Mouse (Mus musculus) liver, adult (tissue): Measurements from ENCODE around the gene Olfr1411.

ENCODE experiments used
- GATA4 ChIP-seq: IDR thresholded peaks from 2 replicates; pipeline ENCODE4 v1.6.1; 2014; ENCODE audit warnings: mild to moderate bottlenecking, low read length; ENCODE audit not compliant: insufficient replicate concordance

The Olfr1411 gene

DNA sequence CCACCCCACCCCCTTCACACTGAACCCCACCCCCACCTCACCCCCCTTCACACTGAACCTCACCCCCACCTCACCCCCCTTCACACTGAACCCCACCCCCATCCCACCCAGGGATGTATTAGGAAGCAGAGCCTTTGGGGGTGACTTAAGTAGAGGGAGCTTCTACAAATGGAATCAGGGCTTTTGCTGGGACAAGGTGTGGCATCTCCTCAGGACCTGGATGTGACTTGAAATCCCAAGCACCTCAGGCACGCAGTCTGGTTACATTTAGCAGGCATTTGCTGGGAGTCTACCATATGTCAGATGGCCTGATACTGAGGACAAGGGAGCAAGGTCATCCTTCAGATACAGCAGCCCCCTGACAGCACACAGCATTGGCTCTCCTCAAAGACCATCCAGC is 40.4 kb downstream of the Olfr1411 start:
- TF ChIP-seq GATA4, result no peak

DNA sequence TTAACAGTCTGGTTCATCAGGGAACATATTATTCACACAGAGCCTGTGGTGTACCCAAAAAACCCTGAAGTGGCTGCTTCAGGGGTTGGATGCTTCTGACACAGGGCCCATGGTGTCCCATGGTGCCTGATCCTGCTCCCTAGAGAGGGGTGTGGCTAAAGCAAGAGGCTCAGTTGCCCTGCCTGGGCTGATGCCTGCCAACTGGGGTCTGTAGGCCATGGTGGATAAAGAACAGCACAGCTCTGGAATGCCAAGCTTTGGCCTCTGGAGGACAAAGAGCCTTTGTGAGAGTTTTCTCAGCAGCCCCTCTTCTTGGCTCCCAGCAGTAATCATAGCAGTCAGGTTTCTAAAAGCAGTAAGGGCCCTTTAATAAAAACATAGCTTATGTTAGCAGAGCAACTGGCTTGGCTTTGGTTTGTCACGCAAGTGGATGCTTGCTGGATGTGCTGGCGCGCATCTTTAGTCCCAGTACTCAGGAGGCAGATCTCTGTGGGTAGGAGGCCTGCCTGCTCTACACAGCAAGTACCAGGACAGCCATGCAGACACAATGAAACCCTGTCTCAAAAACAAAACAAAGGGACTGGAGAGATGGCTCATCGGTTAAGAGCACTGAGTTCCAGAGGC is 40.9 kb downstream of the Olfr1411 start:
- TF ChIP-seq GATA4, result no peak

DNA sequence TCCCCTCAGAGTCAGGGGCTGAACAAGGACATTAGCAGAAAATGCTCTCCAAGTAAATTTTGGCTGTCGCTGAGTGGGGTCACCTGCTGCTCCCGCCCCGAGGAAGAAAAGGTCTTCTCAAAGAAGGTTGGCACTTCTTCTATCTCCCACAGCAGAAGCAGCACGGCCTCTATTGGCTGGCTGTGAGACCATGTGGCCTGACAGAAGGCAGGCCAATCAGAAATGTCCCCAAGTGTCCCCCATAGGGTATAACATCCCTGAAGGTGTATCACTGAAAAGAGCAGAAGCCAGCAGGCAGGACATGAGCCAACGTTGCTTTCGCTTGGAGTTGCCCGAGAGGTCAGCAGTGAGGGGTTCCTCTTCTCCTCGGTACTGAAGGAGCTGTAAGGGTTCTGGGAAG is 41.8 kb downstream of the Olfr1411 start:
- no peak for TF ChIP-seq GATA4

DNA sequence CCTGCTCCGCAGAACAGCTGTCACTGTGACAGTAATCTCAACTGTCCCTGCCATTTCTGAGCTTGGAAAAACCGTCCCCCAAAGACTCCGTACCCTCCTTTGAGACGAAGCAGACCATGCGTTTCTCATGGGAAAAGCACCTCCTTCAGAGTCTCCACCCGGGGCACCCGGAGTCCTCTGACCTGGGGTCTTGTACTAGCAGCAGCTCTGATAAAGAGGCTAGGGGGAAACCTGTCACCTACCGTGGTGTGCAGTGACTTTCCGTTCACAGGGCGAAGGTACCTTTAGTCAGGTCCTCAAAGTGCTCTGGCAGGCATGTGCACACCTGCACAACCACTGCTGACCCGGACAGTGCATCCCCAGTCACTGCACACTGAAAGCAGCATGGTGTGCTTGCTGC is 42.5 kb downstream of the Olfr1411 start:
- TF ChIP-seq GATA4, result no peak

DNA sequence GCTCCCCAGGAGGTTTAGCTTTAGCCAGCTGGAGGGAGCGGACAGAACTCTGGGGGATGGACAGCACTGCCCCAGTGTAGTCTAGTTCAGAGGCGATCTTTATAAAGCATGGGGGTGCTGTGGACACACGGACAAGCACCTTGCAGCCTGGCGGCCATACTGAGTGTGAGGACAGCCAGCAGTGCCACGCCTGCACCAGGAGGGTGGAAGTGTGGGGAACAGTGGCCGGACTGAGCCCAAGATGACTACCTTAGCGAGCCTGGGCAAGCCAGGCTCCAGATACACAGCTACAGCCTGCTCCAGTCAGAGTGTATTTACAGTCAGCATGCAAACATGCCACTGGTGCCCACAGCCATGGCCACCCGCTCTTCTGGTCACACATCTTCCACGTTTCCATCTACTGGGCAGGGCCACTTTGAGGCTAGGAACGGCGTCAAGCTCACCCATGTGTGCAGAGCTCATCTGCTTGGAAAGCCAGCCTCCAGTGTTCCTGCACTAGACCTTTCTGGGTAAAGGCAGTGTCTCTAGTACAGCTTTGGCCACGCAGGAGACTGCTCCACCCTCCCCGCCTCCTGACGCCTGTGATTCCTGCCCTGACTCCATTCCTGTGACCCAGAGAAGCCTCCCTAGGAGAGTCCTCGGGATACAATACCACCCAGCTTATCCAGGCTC is 43.4 kb downstream of the Olfr1411 start:
- TF ChIP-seq GATA4, result no peak

DNA sequence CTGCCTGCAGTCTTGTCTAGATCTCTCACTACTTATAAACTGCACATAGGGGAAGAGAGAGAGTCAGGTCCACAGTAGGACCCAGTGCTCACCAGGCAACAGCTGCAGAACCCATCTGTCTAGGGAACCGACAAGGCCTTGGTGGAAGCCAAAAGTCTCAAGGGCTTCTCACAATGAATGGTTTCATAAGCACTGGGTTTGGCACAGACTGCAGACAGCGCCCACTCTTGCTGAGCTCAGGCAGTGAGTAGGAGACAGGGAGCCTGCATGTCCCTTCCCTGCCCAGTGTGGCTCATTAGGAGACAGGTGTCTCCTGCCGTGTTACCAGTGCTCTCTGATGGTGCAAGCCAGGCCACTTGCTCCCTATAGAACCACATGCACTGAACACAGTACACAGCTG is 44.0 kb downstream of the Olfr1411 start:
- TF ChIP-seq GATA4, result no peak

DNA sequence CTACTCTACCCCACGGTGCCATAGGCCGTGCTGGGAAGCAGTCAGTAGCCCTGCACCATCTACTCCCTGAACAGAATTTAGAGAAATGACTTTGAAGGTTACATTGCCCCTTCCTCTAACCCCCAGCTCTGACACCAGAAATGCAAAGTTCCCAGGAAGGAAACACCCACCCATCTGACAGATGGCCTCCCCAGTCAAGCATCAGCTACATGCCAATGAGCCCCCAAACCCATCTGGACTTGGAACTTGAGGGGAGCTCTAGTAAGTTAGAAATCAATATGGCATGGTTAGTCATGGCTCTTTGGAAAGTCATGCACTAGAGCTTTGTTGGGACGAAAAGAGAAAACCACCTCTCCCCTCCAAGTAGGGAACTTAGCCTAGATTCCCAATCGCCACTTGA is 44.5 kb downstream of the Olfr1411 start:
- no peak for TF ChIP-seq GATA4

DNA sequence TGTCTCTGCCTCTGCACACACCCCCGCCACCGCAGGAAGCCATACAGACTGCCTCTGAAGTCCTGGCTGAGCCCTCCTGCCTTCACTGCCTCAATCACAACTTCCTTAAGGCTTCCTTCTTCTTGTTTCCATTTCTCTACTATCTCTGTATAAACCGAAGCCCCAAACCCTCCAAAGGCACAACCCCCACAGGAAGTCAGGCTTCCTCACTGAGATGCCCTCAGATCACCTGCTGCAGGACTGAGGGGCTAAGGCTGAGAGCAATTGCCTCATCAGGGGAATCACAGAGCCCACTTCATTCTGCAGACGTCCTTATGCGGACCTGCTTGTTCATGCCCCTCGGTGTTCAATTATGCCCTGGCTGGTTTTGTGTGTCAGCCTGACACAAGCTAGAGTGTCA is 46.2 kb downstream of the Olfr1411 start:
- TF ChIP-seq GATA4, result no peak

DNA sequence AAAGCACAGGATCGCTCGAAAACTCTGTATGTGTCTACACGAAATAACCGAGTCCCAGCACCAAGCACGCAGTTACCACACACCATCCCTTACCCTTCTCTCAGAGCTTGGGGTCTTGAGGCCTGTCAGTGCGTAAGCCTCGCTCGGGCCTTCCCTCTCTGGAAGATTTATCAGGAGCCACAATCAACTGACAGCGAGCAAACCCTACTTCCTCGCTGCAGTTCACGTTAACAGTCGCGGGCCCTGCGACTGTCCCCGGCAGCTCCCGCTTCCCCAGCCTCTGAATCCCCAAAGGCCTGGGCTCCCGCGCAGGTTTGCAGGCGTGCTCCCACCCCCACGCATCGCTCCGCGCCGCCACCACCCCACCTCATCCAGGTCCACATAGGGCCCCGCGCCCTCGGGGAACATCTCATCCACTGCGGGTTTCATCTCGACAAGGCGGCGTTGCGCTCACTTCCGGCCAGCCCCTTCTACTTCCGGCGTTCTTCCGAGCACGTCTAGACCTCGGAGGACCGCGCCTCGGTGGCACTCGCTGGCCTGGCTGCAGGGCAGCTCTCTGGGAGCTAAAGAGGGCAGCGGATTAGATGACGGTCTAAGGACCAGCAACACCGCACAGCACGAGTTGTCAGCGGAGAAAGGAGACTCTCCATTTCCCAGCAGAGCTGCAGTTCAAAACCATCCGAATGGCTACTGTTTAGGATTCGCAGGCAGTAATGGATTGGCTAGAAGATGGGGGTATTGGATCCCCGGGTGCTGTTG is 47.5 kb downstream of the Olfr1411 start, which contains the start of gene Cops9:
TSS of gene Cops9 (minus strand) at position 472 of the 759 bp plus-strand sequence.
- TF ChIP-seq GATA4, result peak; percentile 35; the same call in 1 of the 2 replicates

DNA sequence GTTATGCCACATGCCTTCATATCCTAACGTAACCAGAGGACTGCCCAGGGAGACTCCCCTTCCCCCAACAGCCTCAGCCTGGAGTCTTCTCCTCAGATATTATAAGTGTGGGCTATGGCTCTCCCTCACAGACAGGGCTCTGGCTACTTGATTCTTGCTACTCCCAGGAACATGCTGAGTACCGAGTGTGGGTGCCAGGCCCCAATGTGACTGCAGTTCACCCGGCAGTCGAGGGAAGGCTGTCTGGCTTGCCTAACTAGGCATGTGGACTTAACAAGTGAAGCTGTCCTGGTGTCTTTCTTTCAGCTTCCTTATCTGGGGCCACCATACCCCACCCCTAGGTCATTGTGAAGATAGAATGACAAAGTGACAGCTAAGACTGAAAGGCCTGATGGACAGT is 49.5 kb downstream of the Olfr1411 start:
- no peak for TF ChIP-seq GATA4

DNA sequence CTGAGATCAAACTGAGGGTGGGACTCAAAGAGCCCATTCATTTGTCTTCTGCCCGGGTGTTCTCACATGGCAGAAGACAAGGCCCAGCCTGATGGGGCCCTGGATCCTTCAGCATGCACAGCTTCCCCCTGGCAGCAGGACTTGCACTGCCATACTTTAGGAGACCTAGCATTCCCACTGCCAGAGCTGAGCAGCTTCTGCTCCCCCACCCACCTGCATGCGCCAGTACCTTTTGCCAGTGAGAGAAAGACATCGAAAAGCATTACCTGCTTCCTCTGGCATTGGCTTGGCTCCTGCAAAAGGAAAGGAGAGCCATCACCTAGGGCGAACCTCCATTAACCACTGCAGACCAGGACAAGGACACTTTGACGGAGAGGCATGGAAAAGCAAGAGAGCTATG is 50.7 kb downstream of the Olfr1411 start:
- no peak for TF ChIP-seq GATA4

DNA sequence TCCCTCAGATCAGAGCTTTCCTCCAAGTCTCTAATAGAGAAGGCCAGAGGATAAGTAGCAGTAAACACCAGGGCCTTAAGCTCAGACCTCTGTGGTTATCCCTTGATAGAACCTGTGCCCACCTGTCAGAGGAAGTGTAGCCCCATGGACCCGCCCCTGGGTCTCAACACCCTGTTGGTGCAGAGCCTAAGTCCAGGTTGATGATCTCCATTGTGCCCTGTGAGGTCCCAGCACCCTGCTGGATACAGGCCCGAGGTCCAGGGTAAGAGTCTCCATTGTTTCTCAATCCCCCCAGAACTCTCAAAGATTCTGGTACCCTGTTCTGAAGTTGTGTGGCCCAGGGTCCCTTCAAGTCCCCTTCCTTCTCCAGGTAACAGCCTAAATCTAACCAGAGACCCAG is 51.9 kb downstream of the Olfr1411 start:
- no peak for TF ChIP-seq GATA4

DNA sequence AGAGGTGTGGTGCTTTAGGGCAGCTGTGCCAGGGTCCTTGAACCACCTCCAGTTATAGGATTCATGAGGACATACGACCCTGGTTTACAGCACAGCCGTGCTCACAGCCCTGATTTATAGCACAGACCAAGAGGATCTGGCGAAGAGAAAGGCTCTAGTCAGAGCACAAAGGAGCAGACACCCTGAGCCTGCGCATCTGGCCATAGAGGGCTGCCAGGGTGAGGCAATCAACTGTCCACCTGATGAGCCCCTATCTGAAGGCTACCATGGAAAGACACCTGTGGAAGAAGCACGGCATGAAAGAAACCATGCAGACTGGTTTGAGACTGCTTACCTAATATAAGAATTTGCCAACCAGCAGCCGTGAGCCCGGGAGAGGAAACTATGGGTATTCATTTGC is 52.4 kb downstream of the Olfr1411 start:
- no peak for TF ChIP-seq GATA4

DNA sequence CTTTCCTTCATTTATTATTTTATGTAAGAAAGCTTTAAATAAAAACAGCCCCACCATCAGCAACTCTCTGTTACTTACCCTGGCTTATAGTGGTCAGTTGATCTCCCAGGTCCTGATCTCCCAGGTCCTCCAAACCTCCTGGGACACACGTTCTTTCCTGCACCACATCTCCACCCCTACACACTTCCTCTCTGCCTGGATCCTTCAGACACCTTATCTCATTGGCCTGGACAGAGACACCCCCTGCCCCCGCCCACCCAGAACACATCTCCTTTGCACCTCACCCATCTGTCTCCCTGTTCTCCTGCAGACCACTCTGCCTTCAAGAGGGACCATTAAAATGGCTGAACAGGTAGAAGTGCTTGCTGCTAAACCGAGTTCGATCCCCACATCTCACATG is 52.8 kb downstream of the Olfr1411 start:
- no peak for TF ChIP-seq GATA4
